Comparison of ENCODE assay signal across 9 mouse cellular contexts in the genomic region with DNA sequence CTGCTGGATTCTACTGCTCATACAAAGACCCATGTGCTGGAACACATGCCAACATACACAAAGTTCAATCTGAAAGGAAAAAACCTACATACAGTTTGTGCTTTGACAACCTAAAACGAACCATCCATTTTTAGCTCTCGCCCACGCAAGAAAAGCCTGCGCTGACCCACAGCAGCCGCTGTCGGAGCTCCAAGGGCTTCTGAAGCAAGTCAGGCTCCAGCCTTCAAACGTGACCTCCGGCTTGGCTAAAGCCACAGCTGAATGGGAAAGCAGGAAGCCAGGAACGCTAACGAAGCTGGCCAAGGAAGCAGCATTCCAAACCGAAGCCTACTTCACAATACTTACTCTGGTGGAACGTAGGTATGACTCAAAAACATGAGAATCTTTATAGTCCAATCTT.
DNase-seq lines count a peak whose midpoint lies in the region; ATAC-seq lines count a peak whose summit lies in the region.
"Had no signal": no experiment of that assay in that cellular context is flagged by ENCODE, and none has a peak within 500 bp of the region (broad histone marks: within the 10 kb centered on the region; RNA-seq: fewer than 3 reads in every experiment).

No protein-coding gene starts in this region.

- no peak for ATAC-seq in kidney, embryonic 15.5 days (replicated peaks; ENCODE audit: low FRiP score)
- ATAC-seq in monocyte, adult 5-6 weeks (replicated peaks; ENCODE audit: insufficient number of reproducible peaks, low FRiP score, low TSS enrichment, poor library complexity, severe bottlenecking), result no peak
- no peak for ATAC-seq in liver, embryonic 12.5 days

- H3K27ac ChIP-seq in kidney, embryonic 15.5 days, result peak overlapping the region; percentile 37; the same call in 1 of the 2 replicates
- no peak overlapping the region for H3K27ac ChIP-seq in liver, embryonic 12.5 days
- H3K27ac ChIP-seq: liver, embryonic 14.5 days had no signal

- no peaks in the 10 kb centered on the region for H3K27me3 ChIP-seq in kidney, embryonic 15.5 days
- H3K27me3 ChIP-seq in liver, embryonic 12.5 days (replicated peaks), result no peaks in the 10 kb centered on the region

- 30% methylated on average over 12 of the region's 12 CpGs for WGBS in kidney, embryonic 15.5 days
- WGBS in liver, embryonic 12.5 days (ENCODE audit: insufficient replicate concordance), result 57% methylated on average over 12 of the region's 12 CpGs

- no peaks in the 10 kb centered on the region for H3K9me3 ChIP-seq in kidney, embryonic 15.5 days (replicated peaks)
- no peaks in the 10 kb centered on the region for H3K9me3 ChIP-seq in liver, embryonic 12.5 days (replicated peaks)

- peak; percentile 27 to 46 for DNase-seq in right cerebral cortex, adult 2 months (ENCODE audit: low spot score in 2 of 2)
- no peak for DNase-seq in right cerebral cortex, postnatal 25 days
- peak; percentile 97 for DNase-seq in heart, adult 11 months
- no peak for DNase-seq in retina, embryonic 14.5 days (ENCODE audit: low spot score)
- DNase-seq in urinary bladder, adult 18-20 months (ENCODE audit: low spot score in 2 of 2), result no peak

- no peak overlapping the region for H3K4me3 ChIP-seq in kidney, embryonic 15.5 days (replicated peaks)
- no peak overlapping the region for H3K4me3 ChIP-seq in liver, embryonic 12.5 days

- H3K4me1 ChIP-seq in kidney, embryonic 15.5 days, result peaks cover 23% of the 10 kb centered on the region
- H3K4me1 ChIP-seq in liver, embryonic 12.5 days, result peaks cover 21% of the 10 kb centered on the region

- no peak overlapping the region for H3K9ac ChIP-seq in kidney, embryonic 15.5 days
- H3K9ac ChIP-seq in liver, embryonic 12.5 days, result no peak overlapping the region
- H3K9ac ChIP-seq: liver, embryonic 14.5 days had no signal

- H3K36me3 ChIP-seq in kidney, embryonic 15.5 days, result 0 out of 2 replicates have a peak, but pooled peaks cover 3% of the 10 kb centered on the region
- no peaks in the 10 kb centered on the region for H3K36me3 ChIP-seq in liver, embryonic 12.5 days

- peak overlapping the region; percentile 25 for H3K4me2 ChIP-seq in kidney, embryonic 15.5 days
- no peak overlapping the region for H3K4me2 ChIP-seq in liver, embryonic 12.5 days

Comparison
In these comparisons a context has a peak if more than half of its experiments do, and no peak if none do; other contexts are left out.
1. DNase-seq: peak in right cerebral cortex, adult 2 months (2 of 2) and heart, adult 11 months (single experiment); none in right cerebral cortex, postnatal 25 days (single experiment), retina, embryonic 14.5 days (single experiment) and urinary bladder, adult 18-20 months (0 of 2).